Mouse (Mus musculus) urinary bladder, postnatal 4 days (tissue): ENCODE results near the gene Mndal.
"Not testable (repeated sequence)": the region's sequence is repeated elsewhere in the genome, so short reads cannot be mapped to it uniquely, and the experiment has no call there.

ENCODE experiments used
- DNase-seq, 2 experiments: peaks; one replicate each; pipeline ENCODE4 v3.0.0; 2021 to 2022; ENCODE audit warnings: low spot score in 2 of 2

Mndal gene

GRCm38 (mm10) chr1:173889741-173890140, 52.5 kb downstream of the Mndal start:
- not testable (repeated sequence) for DNase-seq

GRCm38 (mm10) chr1:173887026-173887787, 55.1 kb downstream of the Mndal start:
- DNase-seq = not testable (repeated sequence)

- DNase-seq = not testable (repeated sequence)
Observed at GRCm38 (mm10) chr1:173880004-173880666, 62.2 kb downstream of the Mndal start.

GRCm38 (mm10) chr1:173879225-173879987, 62.9 kb downstream of the Mndal start:
- DNase-seq = not testable (repeated sequence)

- not testable (repeated sequence) for DNase-seq
Observed at GRCm38 (mm10) chr1:173878264-173878663, 64.0 kb downstream of the Mndal start.

- DNase-seq = not testable (repeated sequence)
Observed at GRCm38 (mm10) chr1:173877125-173877524, 65.2 kb downstream of the Mndal start.

- not testable (repeated sequence) for DNase-seq
Observed at GRCm38 (mm10) chr1:173868586-173868985, 73.7 kb downstream of the Mndal start.

- no peak for DNase-seq
Observed at GRCm38 (mm10) chr1:173866504-173866903, 75.8 kb downstream of the Mndal start.

- not testable (repeated sequence) for DNase-seq
Observed at GRCm38 (mm10) chr1:173853711-173854110, 88.6 kb downstream of the Mndal start.

- DNase-seq = not testable (repeated sequence)
Observed at GRCm38 (mm10) chr1:173852853-173853252, 89.4 kb downstream of the Mndal start.

- not testable (repeated sequence) for DNase-seq
Observed at GRCm38 (mm10) chr1:173846193-173846592, 96.1 kb downstream of the Mndal start.

GRCm38 (mm10) chr1:173844754-173845153, 97.5 kb downstream of the Mndal start:
- DNase-seq = no peak

GRCm38 (mm10) chr1:173821481-173821803, 120.8 kb downstream of the Mndal start:
- DNase-seq = not testable (repeated sequence)

GRCm38 (mm10) chr1:173820794-173821480, 121.4 kb downstream of the Mndal start:
- DNase-seq = not testable (repeated sequence)

- DNase-seq = not testable (repeated sequence)
Observed at GRCm38 (mm10) chr1:173809294-173809693, 133.0 kb downstream of the Mndal start.

- not testable (repeated sequence) for DNase-seq
Observed at GRCm38 (mm10) chr1:173802689-173803281, 139.5 kb downstream of the Mndal start.

- DNase-seq = not testable (repeated sequence)
Observed at GRCm38 (mm10) chr1:173802207-173802606, 140.1 kb downstream of the Mndal start.

GRCm38 (mm10) chr1:173801791-173802190, 140.5 kb downstream of the Mndal start:
- not testable (repeated sequence) for DNase-seq
